Mouse (Mus musculus) bone marrow, adult 2 months (tissue): ENCODE results near the gene 1700001C19Rik. TPM values are rescaled to one million over a fixed set of nuclear protein-coding genes. Genes with fewer than 3 reads are reported as not detected.

Experiments used
- H3K27ac ChIP-seq: fragments of 200-500 bp; 2 replicates; pipeline ENCODE4 v1.5.1; 2012; ENCODE audit warnings: low read depth, mild to moderate bottlenecking, control low read depth, inconsistent platforms, low read length; ENCODE audit not compliant: control insufficient read depth, poor library complexity, insufficient read depth
- H3K4me1 ChIP-seq: fragments of 200-500 bp; 2 replicates; pipeline ENCODE4 v1.6.1; 2011; ENCODE audit warnings: low read length; ENCODE audit not compliant: control insufficient read depth, insufficient read depth
- H3K4me3 ChIP-seq: fragments of 200-500 bp; replicated peaks from 2 replicates; pipeline ENCODE3; 2011; ENCODE audit warnings: mild to moderate bottlenecking, low read depth, low read length, control low read depth; ENCODE audit not compliant: control insufficient read depth
- CTCF ChIP-seq: fragments of 200-500 bp; IDR thresholded peaks from 2 replicates; pipeline ENCODE4 v1.5.1; 2011; ENCODE audit warnings: low read length, control low read depth; ENCODE audit not compliant: control insufficient read depth, insufficient read depth
- POLR2A ChIP-seq: fragments of 200-500 bp; IDR thresholded peaks from 2 replicates; pipeline ENCODE4 v1.6.1; 2011; ENCODE audit warnings: low read depth, mild to moderate bottlenecking, control low read depth, low read length, borderline replicate concordance; ENCODE audit not compliant: control insufficient read depth
- WGBS: fragments of 180-500 bp; shearing (Covaris S2); methylation state at CpG from one replicate; pipeline ENCODE4 v1.1.7; 2018; 5-methylcytosine and 5-hydroxymethylcytosine counted together
- polyA plus RNA-seq: library from polyadenylated mRNA; stranded (reverse); fragments of >200 nt; gene quantifications from 2 replicates; pipeline ENCODE4 v1.2.4, GENCODE M21; 2011; ENCODE audit warnings: low replicate concordance; ENCODE audit not compliant: missing spikeins, insufficient read depth, insufficient read length

Gene 1700001C19Rik
- polyA plus RNA-seq, 1 experiment, result 1.4 TPM

- TF ChIP-seq CTCF, result no peak
- TF ChIP-seq POLR2A, result no peak
- Histone ChIP-seq H3K4me1 (no peaks in the 10 kb centered on the region), H3K4me3 (no peak overlapping the region), H3K27ac (no peak overlapping the region)
- 80% methylated on average over 11 of the region's 11 CpGs for WGBS
Observed at GRCm38 (mm10) chr17:47465016-47465415, 27.8 kb upstream of the 1700001C19Rik start.

- Histone ChIP-seq H3K27ac (no peak overlapping the region), H3K4me3 (no peak overlapping the region), H3K4me1 (no peaks in the 10 kb centered on the region; the same call in 1 of the 2 replicates)
- TF ChIP-seq CTCF (no peak), POLR2A (no peak)
- WGBS, result 86% methylated on average over 12 of the region's 12 CpGs
Observed at GRCm38 (mm10) chr17:47464248-47464965, 27.2 kb upstream of the 1700001C19Rik start.

GRCm38 (mm10) chr17:47462728-47463388, 25.7 kb upstream of the 1700001C19Rik start:
- no peaks in the 10 kb centered on the region; the same call in 1 of the 2 replicates for H3K4me1 ChIP-seq
- H3K4me3 ChIP-seq, result no peak overlapping the region
- WGBS, result 71% methylated on average over 9 of the region's 9 CpGs
- no peak overlapping the region for H3K27ac ChIP-seq
- TF ChIP-seq POLR2A (no peak), CTCF (no peak)

- Histone ChIP-seq H3K4me1 (no peaks in the 10 kb centered on the region; the same call in 1 of the 2 replicates), H3K27ac (no peak overlapping the region), H3K4me3 (no peak overlapping the region)
- TF ChIP-seq CTCF (no peak), POLR2A (no peak)
- 62% methylated on average over 7 of the region's 7 CpGs for WGBS
Observed at GRCm38 (mm10) chr17:47462209-47462608, 25.0 kb upstream of the 1700001C19Rik start.

DNA sequence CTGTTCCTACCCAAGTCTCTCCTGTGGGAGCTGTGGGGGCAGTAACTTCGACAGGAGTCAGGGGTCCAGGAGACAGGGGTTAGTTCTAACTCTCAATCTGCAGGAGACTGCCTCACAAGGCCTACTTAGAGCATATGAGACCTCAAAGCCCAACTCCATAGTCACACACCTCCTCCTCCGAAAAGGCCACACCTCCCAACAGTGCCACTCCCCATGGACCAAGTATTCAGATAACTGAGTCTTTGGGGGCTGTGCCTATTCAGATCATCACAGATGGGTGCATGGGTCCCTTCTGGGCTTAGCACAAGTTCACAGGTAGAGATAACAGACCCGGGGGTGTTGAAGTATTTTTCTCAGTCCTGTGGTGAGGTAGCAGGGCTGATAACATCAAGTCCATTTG, 24.5 kb upstream of the 1700001C19Rik start:
- H3K27ac ChIP-seq, result no peak overlapping the region
- H3K4me1 ChIP-seq, result no peaks in the 10 kb centered on the region; the same call in 1 of the 2 replicates
- H3K4me3 ChIP-seq, result no peak overlapping the region
- WGBS, result 69% methylated on average over 3 of the region's 3 CpGs
- TF ChIP-seq CTCF (no peak), POLR2A (no peak)

DNA sequence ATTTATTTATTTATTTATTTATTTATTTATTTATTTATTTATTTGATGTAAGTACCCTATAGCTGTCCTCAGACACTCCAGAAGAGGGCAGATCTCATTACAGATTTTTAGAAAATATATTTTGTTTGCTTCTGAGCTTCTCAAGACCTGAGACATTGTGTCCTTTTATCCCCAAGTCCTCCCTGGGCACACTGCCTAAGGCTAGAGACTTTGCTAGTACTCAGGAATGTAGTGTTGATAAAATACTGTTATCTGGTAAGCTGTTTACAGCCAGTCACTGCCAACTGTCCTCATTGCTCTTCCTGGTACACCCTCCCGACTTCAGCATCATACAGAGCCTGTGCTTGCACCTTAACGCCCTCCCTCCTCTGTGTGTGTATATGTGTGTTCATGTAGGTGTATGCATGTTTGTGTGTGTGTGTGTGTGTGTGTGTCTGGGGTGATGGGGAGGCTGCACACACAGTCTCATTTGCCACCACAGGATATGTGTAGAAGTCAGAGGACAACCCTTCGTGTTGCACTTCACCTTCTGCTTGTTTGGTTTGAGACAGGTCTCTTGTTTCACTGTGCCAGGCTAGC, 22.3 kb upstream of the 1700001C19Rik start:
- 50% methylated on average over 3 of the region's 3 CpGs for WGBS
- TF ChIP-seq CTCF, result no peak
- peaks cover 3% of the 10 kb centered on the region; the same call in 1 of the 2 replicates for H3K4me1 ChIP-seq
- H3K4me3 ChIP-seq, result no peak overlapping the region
- no peak overlapping the region for H3K27ac ChIP-seq

DNA sequence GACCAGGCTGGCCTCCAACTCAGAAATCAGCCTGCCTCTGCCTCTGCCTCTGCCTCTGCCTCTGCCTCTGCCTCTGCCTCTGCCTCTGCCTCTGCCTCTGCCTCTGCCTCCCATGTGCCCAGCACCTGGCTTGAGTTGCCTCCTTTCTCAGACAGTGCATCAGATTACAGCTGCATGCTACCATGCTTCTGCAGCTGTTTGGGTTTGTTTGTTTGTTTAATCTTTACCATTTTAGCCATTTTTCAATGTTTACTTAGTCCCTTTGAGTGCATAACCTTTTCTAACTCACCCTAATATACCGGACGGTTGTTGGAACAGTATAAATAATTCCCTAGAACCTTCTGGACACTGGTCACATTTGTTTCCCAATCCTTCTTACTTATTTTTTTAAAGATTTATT, 21.8 kb upstream of the 1700001C19Rik start:
- TF ChIP-seq CTCF (no peak), POLR2A (no peak)
- Histone ChIP-seq H3K4me1 (peaks cover 5% of the 10 kb centered on the region; the same call in 1 of the 2 replicates), H3K27ac (no peak overlapping the region), H3K4me3 (no peak overlapping the region)
- WGBS, result 92% methylated on average over 2 of the region's 2 CpGs

DNA sequence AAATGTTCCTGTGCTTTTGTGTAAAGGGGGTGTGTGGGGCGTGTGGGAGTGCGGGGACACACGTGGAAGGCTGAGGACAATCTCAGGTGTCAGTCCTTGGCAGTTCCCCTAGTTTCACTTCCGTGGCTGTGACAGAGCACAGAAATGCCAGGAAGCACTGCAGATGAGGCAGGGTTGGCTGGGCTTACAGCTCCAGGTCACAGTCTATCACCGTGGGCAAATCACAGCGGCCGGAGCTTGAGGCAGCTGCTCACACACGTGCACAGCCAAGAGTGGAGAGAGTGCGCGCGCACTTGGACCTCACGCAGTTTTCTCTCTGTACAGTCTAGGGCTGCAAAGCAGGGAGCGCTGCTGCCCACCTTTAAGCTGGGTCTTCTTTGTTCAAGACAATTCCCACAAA, 21.1 kb upstream of the 1700001C19Rik start:
- Histone ChIP-seq H3K27ac (no peak overlapping the region), H3K4me1 (peaks cover 5% of the 10 kb centered on the region; the same call in 1 of the 2 replicates), H3K4me3 (no peak overlapping the region)
- no peak for TF ChIP-seq CTCF
- no peak for TF ChIP-seq POLR2A
- 50% methylated on average over 13 of the region's 13 CpGs for WGBS
